Mouse (Mus musculus): ENCODE results near the gene Mfrp. TPM values are rescaled to one million over a fixed set of nuclear protein-coding genes. Genes with fewer than 3 reads are reported as not detected.
"Not testable (repeated sequence)": the region's sequence is repeated elsewhere in the genome, so short reads cannot be mapped to it uniquely, and the experiment has no call there.

The Mfrp gene
- polyA plus RNA-seq, 1 experiment from 2014 or later, result 0.07 TPM

DNA sequence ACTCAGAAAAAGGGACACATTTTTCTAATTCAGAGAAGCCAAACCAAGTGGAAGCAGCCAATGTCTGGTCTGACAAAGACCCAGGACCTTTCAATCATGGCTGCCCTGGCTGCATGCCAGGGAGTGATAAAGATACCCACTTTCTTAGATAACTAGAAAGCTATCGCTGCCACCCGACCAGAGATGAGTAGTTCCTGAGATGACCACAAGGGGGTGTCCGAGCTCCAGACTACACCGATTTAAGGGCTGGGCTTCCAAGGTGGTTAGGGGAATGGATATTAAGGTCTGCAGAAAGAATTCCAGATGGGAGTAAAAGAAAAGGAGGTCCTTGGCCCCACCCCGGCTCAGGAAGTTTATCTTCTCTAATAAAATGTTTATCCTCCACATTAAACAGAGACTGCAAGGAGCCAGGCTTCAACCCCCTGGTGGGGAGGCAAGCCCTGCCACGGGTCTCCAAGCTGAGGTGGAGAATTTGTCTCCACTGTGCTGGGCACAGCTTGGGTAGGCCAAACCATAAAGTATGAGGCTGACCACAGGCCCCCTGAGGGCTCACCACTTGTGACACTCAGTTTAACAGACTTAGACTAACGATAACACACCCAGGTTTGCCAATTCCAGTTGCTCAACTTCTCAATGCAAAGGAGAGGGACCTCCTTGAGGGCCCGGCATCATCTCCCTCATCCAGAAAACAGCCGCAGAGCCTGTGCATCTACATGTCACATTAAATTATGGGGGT is 8.0 kb downstream of the Mfrp start:
- Histone ChIP-seq H3K9me3 (replicated peaks) (no peaks in the 10 kb centered on the region), H3K27me3 (ENCODE audit: low read depth, poor library complexity, severe bottlenecking) (no peaks in the 10 kb centered on the region), H3K4me3 (peak overlapping the region; percentile 28), H3K36me3 (peaks cover 58% of the 10 kb centered on the region), H3K27ac (replicated peaks) (no peak overlapping the region), H3K4me1 (peaks cover 72% of the 10 kb centered on the region)
- peak; percentile 76 for DNase-seq (ENCODE audit: low spot score)
- 38% methylated on average over 9 of the region's 9 CpGs for WGBS

DNA sequence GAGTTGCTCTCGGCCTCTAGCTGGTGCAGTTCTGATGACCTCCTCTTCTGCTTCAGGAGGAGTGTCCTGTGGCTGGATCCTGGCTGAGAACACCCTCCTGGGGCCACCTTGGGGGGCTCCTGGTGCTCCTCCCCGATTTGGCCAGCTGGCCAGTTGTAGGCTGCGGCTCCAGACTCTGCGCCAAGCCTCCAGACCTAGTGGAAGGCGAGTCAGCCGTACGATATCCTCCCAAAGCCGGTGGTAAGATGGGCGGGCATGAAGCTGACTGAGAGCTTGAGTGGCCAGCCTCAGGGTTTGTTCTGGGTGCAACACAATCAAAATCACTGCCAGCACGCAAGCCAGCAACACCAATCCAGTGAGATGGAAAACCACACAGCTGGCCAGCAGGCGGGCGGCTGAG is 10.4 kb downstream of the Mfrp start:
- WGBS, result 75% methylated on average over 10 of the region's 12 CpGs
- H3K27me3 ChIP-seq (ENCODE audit: low read depth, poor library complexity, severe bottlenecking); H3K9me3 ChIP-seq (replicated peaks); DNase-seq (ENCODE audit: low spot score); H3K27ac ChIP-seq (replicated peaks): not testable (repeated sequence)
- Histone ChIP-seq H3K4me1 (peaks cover 60% of the 10 kb centered on the region), H3K4me3 (peak overlapping the region; percentile 92), H3K36me3 (peaks cover 36% of the 10 kb centered on the region)

GRCm38 (mm10) chr9:44113105-44113789 is 11.7 kb downstream of the Mfrp start, which contains the start of the genes Gm49380 and Rnf26:
Gene Gm49380, minus strand, starts transcription at chr9:44113500.
Gene Rnf26, minus strand, starts transcription at chr9:44113517.
- Histone ChIP-seq H3K9me3 (replicated peaks) (no peaks in the 10 kb centered on the region), H3K4me1 (peaks cover 46% of the 10 kb centered on the region), H3K27ac (replicated peaks) (peak within 1 kb of the TSS; percentile 94), H3K27me3 (ENCODE audit: low read depth, poor library complexity, severe bottlenecking) (no peaks in the 10 kb centered on the region), H3K4me3 (peak within 1 kb of the TSS; percentile 92), H3K36me3 (peaks cover 22% of the 10 kb centered on the region)
- WGBS, result under 1% methylated on average over 51 of the region's 51 CpGs
- peak; percentile 95 for DNase-seq (ENCODE audit: low spot score)

DNA sequence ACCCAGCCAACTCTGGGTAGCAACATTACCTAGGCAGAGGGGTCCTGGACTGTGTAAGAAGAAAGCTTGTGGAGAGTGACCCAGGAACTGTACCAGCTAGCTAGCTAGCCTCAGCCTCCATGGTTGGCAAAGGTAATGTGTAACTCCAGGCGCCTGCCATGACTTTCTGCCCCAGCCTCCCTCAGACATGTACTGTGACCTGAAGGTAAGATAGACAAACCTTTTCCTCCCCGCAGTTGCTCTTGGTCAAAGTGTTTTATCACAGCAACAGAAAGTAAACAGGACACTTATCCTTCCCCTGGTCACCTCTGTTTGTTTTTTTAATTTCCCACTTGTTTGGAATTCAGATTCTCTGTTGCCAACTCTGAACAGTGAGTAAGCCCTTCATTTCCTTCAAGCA is 12.9 kb downstream of the Mfrp start:
- Histone ChIP-seq H3K4me1 (peaks cover 34% of the 10 kb centered on the region), H3K4me3 (no peak overlapping the region), H3K36me3 (peaks cover 12% of the 10 kb centered on the region), H3K9me3 (replicated peaks) (no peaks in the 10 kb centered on the region), H3K27ac (replicated peaks) (peak overlapping the region; percentile 94; the same call in 1 of the 2 replicates), H3K27me3 (ENCODE audit: low read depth, poor library complexity, severe bottlenecking) (no peaks in the 10 kb centered on the region)
- 94% methylated on average over 2 of the region's 2 CpGs for WGBS
- no peak for DNase-seq (ENCODE audit: low spot score)

- no peak overlapping the region for H3K27ac ChIP-seq (replicated peaks)
- H3K27me3 ChIP-seq (ENCODE audit: low read depth, poor library complexity, severe bottlenecking), result no peaks in the 10 kb centered on the region
- H3K36me3 ChIP-seq, result peaks cover 1% of the 10 kb centered on the region
- peaks cover 23% of the 10 kb centered on the region for H3K4me1 ChIP-seq
- no peak for DNase-seq (ENCODE audit: low spot score)
- no peak overlapping the region for H3K4me3 ChIP-seq
- no peaks in the 10 kb centered on the region for H3K9me3 ChIP-seq (replicated peaks)
- WGBS, result 91% methylated on average over 9 of the region's 9 CpGs
Observed at GRCm38 (mm10) chr9:44115599-44115998, 14.1 kb downstream of the Mfrp start.

- peaks cover 18% of the 10 kb centered on the region for H3K4me1 ChIP-seq
- H3K4me3 ChIP-seq, result no peak overlapping the region
- 89% methylated on average over 4 of the region's 4 CpGs for WGBS
- H3K9me3 ChIP-seq (replicated peaks), result no peaks in the 10 kb centered on the region
- no peaks in the 10 kb centered on the region for H3K36me3 ChIP-seq
- no peak overlapping the region for H3K27ac ChIP-seq (replicated peaks)
- H3K27me3 ChIP-seq (ENCODE audit: low read depth, poor library complexity, severe bottlenecking), result no peaks in the 10 kb centered on the region
- DNase-seq (ENCODE audit: low spot score), result no peak
Observed at GRCm38 (mm10) chr9:44116182-44116581, 14.7 kb downstream of the Mfrp start.

GRCm38 (mm10) chr9:44119011-44119410 is 17.5 kb downstream of the Mfrp start:
- Histone ChIP-seq H3K27ac (replicated peaks) (no peak overlapping the region), H3K4me1 (0 out of 2 replicates have a peak, but pooled peaks cover 3% of the 10 kb centered on the region), H3K27me3 (ENCODE audit: low read depth, poor library complexity, severe bottlenecking) (no peaks in the 10 kb centered on the region), H3K4me3 (no peak overlapping the region), H3K36me3 (no peaks in the 10 kb centered on the region), H3K9me3 (replicated peaks) (no peaks in the 10 kb centered on the region)
- 50% methylated on average over 5 of the region's 5 CpGs for WGBS
- peak; percentile 40 for DNase-seq (ENCODE audit: low spot score)

DNA sequence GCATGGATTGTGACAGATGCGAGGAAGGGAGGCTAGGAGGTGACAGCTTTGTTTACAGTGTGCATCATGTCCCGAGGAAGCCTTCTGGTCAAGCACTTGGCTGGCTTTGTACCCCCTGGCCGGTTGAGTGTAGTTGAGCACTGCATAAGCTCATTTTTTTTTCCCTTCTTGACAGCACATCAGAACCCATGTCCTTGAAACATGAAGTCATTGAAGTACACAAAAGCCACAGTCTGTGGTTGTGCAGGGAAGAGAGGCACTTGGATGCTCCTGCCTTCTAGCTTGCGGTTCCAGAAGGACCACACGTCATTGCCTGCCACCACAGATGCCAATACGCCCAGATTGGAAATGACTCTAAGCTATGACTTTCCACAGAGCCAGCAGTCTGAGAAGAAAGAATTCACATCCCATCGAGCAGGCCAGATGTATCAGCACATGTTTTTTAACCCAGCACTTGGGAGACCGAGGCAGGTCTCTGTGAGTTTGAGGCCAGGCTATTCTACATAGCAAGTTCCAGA is 18.5 kb downstream of the Mfrp start:
- no peak overlapping the region for H3K27ac ChIP-seq (replicated peaks)
- DNase-seq (ENCODE audit: low spot score), result no peak
- H3K4me3 ChIP-seq, result no peak overlapping the region
- 89% methylated on average over 8 of the region's 8 CpGs for WGBS
- no peaks in the 10 kb centered on the region for H3K27me3 ChIP-seq (ENCODE audit: low read depth, poor library complexity, severe bottlenecking)
- H3K36me3 ChIP-seq, result no peaks in the 10 kb centered on the region
- peaks cover 3% of the 10 kb centered on the region; the same call in 1 of the 2 replicates for H3K4me1 ChIP-seq
- no peaks in the 10 kb centered on the region for H3K9me3 ChIP-seq (replicated peaks)

DNA sequence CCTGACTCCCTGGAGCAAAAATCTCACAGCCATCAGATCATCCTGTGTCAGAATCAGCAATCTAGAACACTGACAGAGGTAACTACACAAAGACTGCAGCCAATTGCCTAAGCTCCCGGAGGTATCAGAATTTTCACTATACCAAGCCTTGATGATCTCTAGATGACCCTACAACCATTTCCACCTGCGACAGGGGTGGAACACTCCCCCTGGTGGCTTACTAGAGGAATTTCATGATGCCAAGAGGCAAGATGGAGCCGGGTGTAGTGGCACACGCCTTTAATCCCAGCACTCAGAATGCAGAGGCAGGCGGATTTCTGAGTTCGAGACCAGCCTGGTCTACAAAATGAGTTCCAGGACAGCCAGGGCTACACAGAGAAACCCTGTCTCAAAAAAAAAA is 22.8 kb downstream of the Mfrp start:
- Histone ChIP-seq H3K4me3 (no peak overlapping the region), H3K27me3 (ENCODE audit: low read depth, poor library complexity, severe bottlenecking) (peaks cover 12% of the 10 kb centered on the region), H3K4me1 (peaks cover 31% of the 10 kb centered on the region), H3K36me3 (no peaks in the 10 kb centered on the region), H3K27ac (replicated peaks) (no peak overlapping the region), H3K9me3 (replicated peaks) (no peaks in the 10 kb centered on the region)
- WGBS, result 71% methylated on average over 6 of the region's 6 CpGs
- DNase-seq (ENCODE audit: low spot score), result no peak

DNA sequence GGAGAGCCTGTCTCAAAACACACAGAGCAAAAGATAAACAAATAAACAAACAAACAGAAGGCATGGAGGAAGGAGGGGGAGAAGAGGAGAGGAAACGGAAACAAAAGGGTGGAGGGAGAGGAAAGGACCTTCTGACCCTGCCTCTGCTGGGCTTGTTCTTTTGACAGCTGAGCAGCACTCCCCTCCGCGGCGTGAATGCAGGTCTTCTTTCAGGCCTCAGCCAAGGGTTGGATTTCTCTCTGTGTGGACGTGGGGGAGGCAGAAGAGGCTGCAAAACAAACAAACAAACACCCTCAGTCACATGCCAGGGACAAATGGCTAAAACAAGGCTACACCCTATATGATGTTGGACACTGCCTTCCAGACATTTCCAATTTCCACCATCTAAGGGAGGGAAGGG is 23.5 kb downstream of the Mfrp start:
- H3K4me1 ChIP-seq, result peaks cover 39% of the 10 kb centered on the region
- DNase-seq (ENCODE audit: low spot score), result no peak
- H3K27ac ChIP-seq (replicated peaks), result no peak overlapping the region
- H3K27me3 ChIP-seq (ENCODE audit: low read depth, poor library complexity, severe bottlenecking), result peaks cover 16% of the 10 kb centered on the region
- no peaks in the 10 kb centered on the region for H3K36me3 ChIP-seq
- H3K4me3 ChIP-seq, result no peak overlapping the region
- no peaks in the 10 kb centered on the region for H3K9me3 ChIP-seq (replicated peaks)
- WGBS, result 51% methylated on average over 5 of the region's 5 CpGs

DNA sequence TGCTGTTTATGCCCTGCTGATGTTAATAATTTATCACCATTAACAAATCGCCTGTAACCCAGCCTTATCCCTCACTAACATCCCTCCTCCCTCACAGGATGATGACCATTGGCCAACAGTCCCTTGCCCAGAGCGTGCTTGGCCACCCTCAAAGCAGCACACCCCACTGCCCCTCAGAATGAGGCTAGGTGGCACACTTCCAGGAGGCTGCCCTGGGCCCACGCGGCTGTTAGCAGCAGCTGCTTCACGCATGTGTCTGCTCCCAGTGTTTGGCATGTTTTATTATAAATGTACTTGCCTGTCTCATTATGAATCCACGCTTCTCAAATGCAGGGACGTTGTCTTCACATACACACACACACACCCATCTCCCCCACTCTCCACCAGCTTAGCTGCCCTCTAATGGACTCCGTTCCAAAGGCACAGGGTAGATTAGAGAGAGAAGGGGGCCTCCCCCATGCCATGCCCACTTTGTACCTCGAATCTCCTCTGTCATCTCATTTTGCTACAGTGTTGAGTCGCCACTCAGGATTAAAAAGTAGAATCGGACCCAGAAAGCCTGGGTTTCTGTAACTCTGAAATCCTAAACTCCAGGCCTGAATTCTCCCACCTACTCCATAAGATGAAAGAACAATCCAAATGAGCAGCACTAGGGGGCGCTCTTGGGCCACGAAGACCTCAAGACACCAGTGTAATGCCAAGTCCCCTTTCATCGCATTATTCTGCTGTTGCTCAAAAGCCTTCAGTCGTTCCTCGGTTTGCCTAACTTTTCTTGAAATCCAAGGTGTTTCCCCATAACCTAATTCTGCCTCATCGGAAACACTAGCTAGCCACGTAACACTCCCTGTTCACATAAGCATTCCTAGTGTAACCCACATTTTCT is 24.3 kb downstream of the Mfrp start:
- Histone ChIP-seq H3K4me3 (no peak overlapping the region), H3K9me3 (replicated peaks) (no peaks in the 10 kb centered on the region), H3K36me3 (no peaks in the 10 kb centered on the region), H3K27ac (replicated peaks) (peak overlapping the region; percentile 24), H3K4me1 (peaks cover 46% of the 10 kb centered on the region), H3K27me3 (ENCODE audit: low read depth, poor library complexity, severe bottlenecking) (peaks cover 17% of the 10 kb centered on the region)
- WGBS, result 38% methylated on average over 18 of the region's 18 CpGs
- peak; percentile 86 for DNase-seq (ENCODE audit: low spot score)

- no peak for DNase-seq (ENCODE audit: low spot score)
- Histone ChIP-seq H3K27me3 (ENCODE audit: low read depth, poor library complexity, severe bottlenecking) (peaks cover 26% of the 10 kb centered on the region), H3K4me3 (no peak overlapping the region), H3K27ac (replicated peaks) (no peak overlapping the region; the same call in 1 of the 2 replicates), H3K9me3 (replicated peaks) (no peaks in the 10 kb centered on the region), H3K4me1 (peaks cover 56% of the 10 kb centered on the region), H3K36me3 (no peaks in the 10 kb centered on the region)
- WGBS, result 87% methylated on average over 3 of the region's 3 CpGs
Observed at GRCm38 (mm10) chr9:44126746-44127145, 25.2 kb downstream of the Mfrp start.

Data from midbrain, embryonic 10.5 days (tissue).